Mouse (Mus musculus): ENCODE measurements around the gene Elfn1.

The Elfn1 gene

DNA sequence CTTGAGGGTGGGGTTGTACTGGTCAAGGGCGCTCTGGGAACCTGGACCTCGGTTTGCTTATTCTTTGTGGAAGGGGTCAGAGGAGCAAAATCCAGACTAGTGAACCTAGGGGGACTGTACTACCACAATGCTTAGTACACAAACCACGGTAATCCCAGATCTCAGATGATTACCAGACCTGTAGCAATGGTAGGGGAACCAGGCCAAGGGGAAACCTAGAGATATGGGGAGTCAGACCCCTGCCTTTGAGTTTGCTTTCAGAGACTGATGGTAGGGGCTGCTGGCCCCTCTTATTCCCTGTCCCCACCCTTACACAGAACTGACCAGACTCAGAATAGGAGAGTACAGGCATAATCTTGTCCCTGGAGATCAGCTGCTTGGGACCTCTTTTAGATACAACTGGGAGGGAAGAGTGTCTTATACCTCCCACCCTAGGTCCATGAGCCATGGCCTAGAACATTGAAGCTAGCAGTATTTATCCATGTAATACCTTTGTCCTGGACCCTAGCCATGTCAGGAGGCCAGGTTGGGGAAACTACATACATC, 3.1 kb downstream of the Elfn1 start:
- no peak for DNase-seq (ENCODE audit: extremely low read depth, low read depth)

DNA sequence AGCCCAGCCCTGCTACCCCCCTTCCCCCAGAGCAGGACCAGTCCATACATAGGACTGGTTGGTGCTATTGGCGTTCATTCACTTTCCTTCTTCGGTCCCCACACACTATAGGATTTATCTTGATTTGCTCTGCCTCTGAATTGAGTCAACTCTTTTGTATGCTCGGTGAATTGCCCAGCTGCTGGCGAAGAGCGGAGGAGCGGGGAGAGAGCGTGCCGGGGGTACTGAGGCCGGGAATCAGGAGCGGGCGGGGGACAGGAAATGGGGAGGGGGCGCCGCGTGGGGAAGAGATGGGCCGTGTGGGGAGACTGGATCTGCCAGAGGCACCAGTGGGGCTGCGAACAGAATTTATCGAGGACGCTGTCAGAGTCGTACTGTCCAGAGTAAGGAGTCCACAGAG, 3.8 kb downstream of the Elfn1 start:
- no peak for DNase-seq (ENCODE audit: extremely low read depth, low read depth)

DNA sequence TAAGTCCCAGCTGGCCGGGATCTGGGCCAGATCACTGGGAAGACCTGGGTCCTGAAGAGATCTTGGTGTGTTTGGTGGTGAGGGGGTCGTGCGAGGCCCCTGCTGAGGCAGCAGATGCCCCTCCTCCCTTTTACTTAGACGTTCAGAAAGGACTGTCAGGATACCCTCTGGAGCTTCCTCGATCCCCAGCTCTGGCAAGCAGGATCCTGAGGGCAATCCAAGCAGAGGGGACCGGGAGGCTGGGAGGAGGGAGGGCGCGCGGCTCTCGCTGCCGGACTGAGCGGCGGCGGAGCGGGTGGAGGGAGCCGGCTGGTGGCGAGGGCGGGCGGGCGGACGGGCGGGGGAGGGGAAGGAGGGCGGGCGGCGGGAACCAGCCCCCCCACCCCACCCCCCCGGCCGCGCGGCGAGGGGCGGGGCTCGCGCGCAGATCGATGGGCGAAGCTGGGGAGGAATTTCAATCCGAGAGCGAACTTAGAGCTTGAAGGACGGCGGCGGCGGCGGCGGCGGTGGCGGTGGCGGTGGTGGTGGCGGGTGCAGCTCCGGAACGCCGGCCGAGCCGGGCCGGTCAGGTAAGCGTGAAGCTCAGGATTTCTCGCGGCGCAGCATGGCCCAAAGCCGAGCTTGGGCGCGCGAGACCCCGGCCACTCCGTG, 4.5 kb downstream of the Elfn1 start:
- DNase-seq (ENCODE audit: extremely low read depth, low read depth), result no peak

DNA sequence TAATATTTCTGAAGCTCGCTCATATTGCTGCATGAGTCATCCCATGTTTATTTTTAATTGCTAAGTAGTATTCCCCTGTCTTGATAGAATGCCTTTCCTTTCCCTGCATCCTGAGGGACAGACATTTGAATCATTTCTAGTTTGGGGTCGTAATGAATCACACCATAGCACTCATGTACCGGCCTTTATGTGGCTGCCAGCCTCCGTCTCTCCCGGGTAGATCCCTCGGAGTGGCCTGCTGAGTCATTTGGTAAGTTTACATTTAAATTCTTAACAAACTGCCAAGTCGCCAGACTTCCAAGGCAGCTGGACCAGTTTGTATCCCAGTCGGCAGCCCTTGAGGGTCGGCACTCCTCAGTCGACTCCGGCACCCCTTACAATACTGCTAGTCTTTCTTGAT, 13.9 kb downstream of the Elfn1 start:
- DNase-seq (ENCODE audit: extremely low read depth, low read depth), result no peak

DNA sequence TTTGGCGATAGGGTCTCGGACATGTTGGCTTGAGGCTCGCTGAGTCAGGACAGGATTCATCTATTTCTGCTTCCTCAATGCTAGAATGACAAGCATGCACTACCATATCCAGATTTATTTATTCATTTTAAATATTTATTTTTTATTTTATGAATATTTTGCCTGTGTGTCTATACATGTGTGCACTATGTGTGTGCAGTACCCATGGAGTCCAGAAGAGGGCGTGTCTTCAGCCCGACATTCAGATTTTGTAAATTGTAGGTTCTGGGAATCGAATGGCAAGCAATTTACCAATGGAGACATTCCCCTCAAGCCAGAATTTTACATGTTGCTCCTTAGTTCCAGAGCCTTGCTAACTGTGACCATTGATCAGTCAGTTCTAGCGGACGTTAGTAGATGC, 16.1 kb downstream of the Elfn1 start:
- no peak for DNase-seq (ENCODE audit: extremely low read depth, low read depth)

DNA sequence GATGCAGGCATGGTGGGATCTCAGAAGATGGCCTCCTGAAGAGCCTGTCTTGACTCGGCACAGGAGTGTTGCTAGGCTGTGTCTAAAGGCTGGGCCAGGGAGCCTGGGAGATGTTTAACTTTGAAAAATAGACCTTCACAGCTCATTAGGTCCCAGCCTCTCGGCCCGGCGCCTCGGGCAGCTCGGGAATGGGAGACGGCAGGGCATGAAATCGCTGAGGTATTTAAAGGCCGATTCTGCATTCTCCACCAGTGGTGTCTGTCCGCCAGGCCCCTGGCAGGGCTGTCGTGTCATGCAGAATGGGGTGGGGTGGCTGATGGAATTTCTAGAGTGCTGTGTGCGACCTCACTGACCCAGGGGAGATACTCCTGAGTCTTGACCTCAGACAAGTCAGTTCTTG, 22.4 kb downstream of the Elfn1 start:
- no peak for DNase-seq (ENCODE audit: extremely low read depth, low read depth)

DNA sequence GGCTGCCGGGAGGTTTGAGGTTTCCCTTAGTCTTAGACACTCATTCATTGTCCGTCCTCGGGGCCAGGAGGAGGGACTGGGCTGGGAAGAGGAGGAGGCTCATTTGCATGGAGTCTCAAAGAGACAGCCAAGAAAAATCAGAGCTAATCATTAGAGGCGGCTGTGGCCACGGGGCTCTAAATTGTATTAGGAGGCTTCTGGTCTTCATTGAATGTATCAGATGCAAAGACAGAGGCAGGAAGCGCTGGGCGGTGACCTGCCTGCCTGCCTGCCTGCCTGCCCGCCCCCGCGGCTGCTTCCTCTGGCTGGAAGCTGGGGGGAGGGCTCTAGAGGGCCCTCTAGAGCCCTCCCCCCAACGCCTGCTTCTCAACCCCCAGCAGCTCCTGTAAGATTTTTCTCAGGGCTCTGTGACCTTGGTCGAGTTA, 23.2 kb downstream of the Elfn1 start:
- no peak for DNase-seq (ENCODE audit: extremely low read depth, low read depth)

DNA sequence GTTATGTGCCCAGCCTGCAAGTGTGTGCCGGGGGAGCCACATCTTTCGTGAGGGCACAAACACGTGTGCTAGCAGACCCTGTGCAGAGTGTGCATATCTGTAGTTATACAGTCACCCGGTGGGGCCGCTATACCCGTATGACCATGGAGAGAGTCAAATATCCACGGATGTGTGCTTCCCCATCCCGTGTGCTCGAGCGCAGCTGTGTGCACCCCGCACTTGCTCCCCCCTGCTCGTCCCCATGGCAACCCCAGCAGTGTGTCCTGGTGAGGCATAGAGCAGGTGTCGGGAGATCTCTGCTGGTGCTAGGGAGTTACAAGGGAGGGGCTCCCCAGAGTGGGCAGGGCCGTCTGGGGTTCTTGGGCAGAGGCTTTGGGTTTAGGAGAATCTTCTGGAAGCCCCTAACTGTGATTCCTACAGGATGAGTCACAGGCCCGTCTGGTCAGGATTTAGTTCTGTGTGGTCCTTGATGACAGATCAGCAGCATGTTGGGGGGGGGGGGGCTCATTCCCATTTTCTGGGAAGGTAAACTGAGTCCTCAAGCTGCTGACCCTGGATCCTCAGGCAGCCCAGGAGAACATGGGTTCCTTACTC, 24.3 kb downstream of the Elfn1 start:
- DNase-seq (ENCODE audit: extremely low read depth, low read depth), result no peak

DNA sequence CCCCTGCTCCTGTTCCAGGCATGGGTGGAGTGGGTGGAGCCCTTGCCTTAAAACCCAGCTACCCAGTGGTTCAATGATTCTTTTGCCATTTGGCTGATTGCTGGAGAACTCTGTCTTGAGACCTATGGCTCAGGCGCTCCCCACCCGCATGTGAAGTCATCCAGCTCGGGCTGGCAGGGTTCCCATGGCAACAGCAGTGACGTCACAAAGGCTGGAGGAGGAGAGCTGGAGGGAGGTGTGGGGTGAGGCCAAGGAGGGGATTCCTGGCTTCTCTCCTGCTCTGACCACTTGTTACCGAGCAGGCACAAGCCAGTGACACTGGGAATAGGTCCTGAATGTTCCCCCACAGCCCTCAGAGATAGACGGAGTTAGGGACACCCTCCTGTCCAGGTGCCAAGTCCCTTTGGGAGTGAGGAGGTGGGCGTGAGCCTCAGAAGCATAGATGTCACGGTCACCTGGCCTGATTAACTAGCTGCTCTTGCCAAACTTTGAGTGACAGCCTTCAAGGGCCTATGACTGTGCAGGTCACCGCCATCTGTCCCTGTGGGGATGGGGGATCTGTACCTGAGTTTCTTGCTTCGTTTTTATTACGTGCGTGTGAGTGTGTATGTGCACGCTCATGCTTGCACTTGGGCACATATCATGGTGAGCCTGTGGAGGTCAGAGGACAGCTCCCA, 25.0 kb downstream of the Elfn1 start:
- no peak for DNase-seq (ENCODE audit: extremely low read depth, low read depth)

DNA sequence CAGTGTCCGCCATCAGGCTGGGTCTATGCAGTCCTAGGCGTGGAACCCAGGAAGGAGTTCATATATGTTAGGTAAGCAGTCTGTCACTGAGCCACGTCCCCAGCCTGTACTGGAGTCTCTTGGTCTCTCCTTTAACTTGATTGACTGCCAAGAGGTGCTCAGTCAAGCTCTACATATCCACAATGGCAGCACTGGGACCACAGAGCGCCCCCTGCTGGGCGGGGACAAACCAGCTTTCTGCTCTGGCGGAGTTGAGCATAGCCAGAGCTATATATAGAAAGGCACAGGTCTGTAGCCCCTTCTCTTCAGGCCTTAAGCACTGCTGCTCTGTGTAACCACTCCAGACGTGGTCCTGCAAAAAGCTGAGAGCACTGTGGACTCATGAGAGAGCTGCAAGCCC, 25.7 kb downstream of the Elfn1 start:
- DNase-seq (ENCODE audit: extremely low read depth, low read depth), result peak; percentile 33

DNA sequence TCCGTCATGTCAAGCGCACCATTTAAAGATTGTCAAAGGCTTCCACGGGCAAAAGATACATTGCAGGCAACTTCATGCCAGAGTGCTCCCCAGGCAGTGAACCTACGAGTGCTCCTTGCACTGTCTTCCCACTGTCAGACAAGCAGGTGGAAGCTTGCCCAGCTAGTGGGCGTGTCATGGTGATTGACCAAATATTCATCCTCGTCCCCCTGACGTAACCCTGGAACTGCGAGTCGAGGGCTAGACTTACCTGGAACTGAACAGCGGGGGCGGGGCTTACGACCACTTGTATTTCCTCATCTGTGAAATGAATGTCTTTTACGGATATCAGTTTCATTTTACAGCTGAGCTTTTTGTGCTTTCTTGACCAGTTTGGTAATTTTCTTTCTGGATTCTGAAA, 28.7 kb downstream of the Elfn1 start:
- DNase-seq (ENCODE audit: extremely low read depth, low read depth), result no peak

DNA sequence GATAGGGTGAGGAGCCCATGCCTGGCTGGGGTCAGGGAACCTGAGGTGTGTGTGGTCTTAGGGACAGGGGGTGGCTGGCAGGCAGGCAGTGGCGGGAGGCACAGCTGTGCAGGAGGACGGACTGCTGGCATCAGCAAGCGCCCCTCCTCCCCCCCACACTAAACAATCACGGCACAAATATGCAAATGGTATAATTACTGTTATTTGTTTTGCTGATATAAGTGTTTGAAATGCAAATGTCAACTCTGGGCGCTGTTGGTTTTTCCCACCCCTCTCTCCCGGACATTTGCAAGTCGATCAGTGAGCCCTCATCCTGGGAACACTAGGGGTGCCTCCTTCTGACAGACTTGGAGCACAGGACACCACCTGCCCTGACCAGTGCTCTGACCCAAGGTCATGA, 37.0 kb downstream of the Elfn1 start:
- no peak for DNase-seq (ENCODE audit: extremely low read depth, low read depth)

DNA sequence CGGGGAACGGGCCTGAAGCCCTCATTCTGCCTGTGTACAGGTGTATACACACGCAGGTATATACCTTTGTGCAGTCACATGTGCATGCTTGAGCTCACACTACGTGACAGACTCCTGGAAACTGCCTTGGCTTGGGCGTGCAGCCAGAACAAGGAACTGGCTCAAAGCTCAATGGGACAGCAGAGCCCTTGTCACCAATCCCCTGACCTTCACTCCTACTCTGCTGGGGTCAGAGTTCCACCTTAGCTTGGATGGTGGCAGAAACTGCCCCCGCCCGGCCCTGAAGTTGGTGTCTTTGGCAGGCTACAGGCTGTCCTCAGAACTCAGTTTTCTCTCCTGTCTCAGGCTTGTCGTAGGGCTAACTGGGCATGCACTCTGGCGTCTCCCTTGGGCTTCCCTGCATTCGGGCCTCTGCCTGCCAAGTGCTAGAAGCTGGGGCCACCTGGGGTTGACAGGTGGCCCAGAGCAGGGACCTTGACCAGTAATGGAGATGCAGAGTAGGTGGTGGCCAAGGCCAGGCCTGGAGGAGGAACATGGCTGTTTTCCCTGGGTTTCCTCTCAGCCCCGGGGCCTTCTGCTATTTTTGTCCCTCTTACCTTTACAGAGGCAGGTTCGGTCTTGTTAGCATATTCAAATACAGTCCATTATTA, 38.1 kb downstream of the Elfn1 start:
- no peak for DNase-seq (ENCODE audit: extremely low read depth, low read depth)

DNA sequence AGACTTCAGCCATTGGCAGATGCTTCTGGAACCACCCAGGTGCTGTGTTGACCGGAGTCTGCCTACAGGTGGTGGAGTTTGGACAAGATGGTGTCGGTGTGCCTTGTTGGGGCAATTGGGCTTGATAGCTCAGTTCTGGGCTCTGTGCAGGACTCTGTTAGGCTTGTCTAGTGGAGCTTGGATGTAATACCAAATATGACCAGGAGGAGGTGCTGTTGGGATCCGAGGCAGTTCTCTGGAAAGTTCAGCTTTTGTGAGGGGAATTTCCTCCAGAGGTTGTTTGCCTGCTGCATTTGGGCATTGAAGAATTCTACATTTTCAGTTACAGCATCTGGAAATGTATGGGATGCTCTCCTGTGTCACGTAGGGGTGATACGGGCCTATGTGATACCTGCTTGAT, 39.7 kb downstream of the Elfn1 start:
- DNase-seq (ENCODE audit: extremely low read depth, low read depth), result no peak

DNA sequence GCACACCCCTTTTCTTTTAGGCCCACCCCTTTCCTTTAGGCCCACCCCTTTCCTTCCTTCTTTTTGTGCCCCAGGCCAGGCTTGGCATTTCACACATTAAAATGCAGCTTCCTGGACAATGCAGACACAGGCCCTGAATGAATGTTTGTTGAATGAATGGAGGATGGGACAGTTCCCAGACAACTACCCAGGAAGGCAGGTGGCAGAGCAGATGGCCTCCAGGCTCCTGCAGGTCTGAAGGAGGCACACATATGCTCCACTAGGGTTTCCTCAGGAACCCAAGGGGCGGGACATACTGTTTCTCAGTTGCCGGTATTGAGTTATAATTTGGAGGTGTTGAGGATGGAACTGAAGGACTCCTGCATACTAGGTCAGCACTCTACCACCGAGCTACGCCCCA, 40.8 kb downstream of the Elfn1 start:
- no peak for DNase-seq (ENCODE audit: extremely low read depth, low read depth)

DNA sequence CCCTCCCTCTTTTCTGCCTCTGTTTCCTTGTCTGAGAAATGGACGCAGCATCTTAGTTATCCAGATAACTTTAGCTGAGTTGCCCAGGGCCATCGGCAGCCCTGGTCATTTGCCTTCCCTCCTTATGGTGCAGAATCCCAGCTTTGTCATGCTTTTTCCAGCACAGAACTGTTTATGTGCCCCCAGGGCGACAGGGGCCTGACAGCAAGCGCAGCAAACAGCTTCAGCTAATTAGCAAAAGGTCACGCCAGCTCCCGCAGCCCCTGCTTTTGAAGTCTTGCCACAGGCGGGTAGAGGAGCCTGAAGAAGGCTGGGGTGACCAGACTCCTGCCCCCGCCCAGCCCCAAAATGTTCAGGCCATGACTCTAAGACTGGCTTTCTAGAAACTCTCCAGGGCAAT, 41.6 kb downstream of the Elfn1 start:
- DNase-seq (ENCODE audit: extremely low read depth, low read depth), result no peak

DNA sequence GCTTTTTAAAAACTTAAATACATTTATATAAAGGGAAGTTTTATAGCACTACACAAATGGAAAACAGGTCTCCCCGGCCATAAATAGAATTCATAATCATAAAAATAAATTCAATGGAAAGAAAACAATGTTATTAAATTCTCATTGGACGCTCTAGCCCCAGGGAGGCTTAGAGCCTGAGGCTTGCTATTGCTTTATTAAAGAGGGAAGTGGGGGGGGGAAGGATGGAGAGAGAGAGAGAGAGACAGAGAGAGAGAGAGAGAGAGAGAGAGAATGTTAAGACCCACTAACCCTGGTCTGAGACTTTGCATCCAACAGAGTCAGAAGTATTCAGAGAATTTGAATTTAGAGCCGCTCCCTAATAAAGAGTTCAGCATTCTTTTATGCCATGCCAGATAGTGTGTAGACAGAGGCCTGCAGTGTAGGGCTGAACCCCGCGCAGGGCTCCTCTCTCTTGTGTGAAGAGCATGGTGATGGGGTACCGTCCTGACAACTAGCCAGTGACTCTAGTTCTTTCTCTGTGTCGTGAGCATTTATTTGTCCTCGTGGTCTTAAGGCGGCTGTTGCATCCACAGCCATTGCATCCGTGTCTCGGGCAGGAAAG, 42.3 kb downstream of the Elfn1 start:
- no peak for DNase-seq (ENCODE audit: extremely low read depth, low read depth)

DNA sequence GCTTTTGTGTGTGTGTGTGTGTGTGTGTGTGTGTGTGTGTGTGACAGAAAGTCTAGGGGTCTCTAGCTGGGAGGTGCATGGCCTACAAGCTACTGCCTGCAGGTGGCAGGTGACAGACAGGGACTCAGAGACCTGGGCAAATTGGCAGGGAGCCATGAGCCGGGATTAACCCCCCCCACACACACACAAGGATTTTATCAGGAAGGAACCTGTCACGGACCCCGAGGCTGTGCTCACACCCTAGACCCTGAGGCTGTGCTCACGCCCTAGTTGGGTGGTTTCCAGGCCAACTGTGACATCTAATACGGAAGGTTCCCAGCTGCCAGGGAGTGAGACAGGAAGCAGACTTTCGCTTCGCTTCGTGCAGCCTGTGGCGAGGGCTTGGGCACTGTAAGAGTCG, 49.1 kb downstream of the Elfn1 start:
- DNase-seq (ENCODE audit: extremely low read depth, low read depth), result peak; percentile 14

DNA sequence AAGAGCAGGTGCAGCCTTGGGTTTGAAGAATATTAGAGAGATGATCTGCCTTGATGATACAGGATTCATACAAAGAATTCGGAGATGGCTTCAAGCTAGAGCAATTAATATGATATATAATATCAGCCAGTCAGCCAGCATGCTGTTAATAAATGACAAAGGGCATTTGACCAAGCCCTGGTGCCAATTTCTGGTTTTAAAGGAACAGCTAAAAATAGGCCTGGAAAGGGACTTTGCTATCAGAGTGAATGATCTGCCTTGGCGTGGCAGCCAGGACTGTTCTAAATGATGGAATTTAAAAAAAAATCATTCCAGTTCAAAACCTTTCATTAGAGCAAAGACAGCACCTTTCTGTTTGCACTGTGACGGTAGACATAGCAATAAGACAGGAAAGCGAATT, 52.0 kb downstream of the Elfn1 start:
- DNase-seq (ENCODE audit: extremely low read depth, low read depth), result no peak

DNA sequence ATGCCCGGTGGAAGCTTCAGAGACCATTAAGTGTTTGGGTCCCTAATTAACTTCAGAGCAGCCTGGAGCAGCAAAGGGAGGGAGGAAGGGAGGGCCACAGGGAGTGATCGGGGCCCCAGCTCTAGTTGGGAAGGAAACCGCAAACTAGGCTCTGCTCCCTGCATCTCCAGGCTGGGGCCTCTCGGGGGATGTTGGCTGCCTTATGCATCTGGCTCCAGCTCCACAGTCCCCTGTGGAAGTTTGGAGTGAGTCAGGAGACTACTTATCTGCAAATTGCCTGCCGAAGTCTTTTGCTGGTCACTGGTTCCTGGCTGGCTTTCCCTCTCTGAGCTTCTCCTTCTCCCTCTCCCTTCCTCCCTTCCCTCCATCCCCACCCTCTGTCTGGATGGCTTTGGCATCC, 56.6 kb downstream of the Elfn1 start:
- DNase-seq (ENCODE audit: extremely low read depth, low read depth), result no peak

DNA sequence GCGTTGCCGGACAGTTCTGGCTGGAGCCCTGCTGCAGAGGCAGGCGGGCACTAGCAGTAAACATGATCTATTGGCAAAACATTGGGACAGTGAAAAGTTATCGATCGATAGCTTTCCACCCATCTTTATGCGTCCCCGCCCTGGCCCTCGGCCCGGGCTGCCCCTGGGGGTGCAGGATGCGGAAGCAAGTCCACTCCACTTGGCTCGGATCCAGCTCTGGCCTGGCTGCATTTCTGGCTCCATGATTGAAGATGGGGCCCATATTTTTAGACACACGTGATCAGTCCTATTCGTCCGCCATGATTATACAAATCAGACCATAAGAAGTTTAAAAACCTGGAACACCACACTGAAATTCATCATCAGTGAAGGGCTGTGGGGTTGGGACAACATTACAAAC, 57.9 kb downstream of the Elfn1 start:
- DNase-seq (ENCODE audit: extremely low read depth, low read depth), result no peak
